Mouse (Mus musculus): ENCODE data around the gene Vamp8.

- peak; percentile 41; the same call in 1 of the 2 replicates for TF ChIP-seq POLR2A (IDR thresholded peaks at IDR 0.05; ENCODE audit: borderline replicate concordance, extremely low read depth, low read depth, low read length)
- no peak for TF ChIP-seq CTCF (IDR thresholded peaks at IDR 0.05; ENCODE audit: insufficient read depth, low read length)
These were observed 35.2 kb downstream of the Vamp8 start, which contains the start of gene Tmem150a for GRCm38 (mm10) chr6:72355066-72355911.

Data from lung, adult 2 months (tissue).